Mouse (Mus musculus): ENCODE data around the gene Arhgap23. TPM values are rescaled to one million over a fixed set of nuclear protein-coding genes. Genes with fewer than 3 reads are reported as not detected.

The Arhgap23 gene
- 4.3 and 4.6 TPM in 2 replicates for polyA plus RNA-seq (2015; fragmentation: Nextera tagmentation; extraction: Ambion mirVana)

DNA sequence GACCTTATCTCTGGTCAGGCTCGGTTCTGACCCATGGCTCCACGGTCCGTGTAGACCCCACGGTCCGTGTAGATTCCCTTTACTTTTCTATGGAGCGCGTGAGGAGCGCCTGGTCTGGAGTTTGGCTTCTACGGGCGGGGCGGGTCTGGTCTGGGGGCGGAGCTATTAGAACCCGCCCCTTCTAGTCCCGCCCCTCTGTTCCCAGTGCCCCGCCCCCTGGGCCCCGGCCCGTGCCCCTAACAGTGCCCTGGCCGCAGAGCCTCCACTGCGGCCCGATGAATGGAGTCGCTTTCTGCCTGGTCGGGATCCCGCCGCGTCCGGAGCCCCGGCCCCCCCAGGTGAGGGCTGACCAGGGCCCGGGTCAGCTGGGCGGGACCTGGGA is at the start of gene Arhgap23:
Gene Arhgap23, plus strand, starts transcription at position 204 of the 382 bp plus-strand sequence.
- Histone ChIP-seq H3K9ac (ENCODE audit: low read length) (peak within 1 kb of the TSS; percentile 84), H3K36me3 (ENCODE audit: control insufficient read depth, insufficient read depth, low read length) (no peaks in the 10 kb centered on the region), H3K27me3 (ENCODE audit: control insufficient read depth, insufficient read depth, low read length) (no peaks in the 10 kb centered on the region), H3K4me1 (replicated peaks; ENCODE audit: control insufficient read depth, insufficient read depth) (no peaks in the 10 kb centered on the region), H3K27ac (replicated peaks) (peak within 1 kb of the TSS; percentile 92), H3K4me3 (ENCODE audit: low read depth, low read length) (peak within 1 kb of the TSS; percentile 85), H3K9me3 (ENCODE audit: control insufficient read depth, low read length) (no peaks in the 10 kb centered on the region), H3K4me2 (replicated peaks; ENCODE audit: low read depth) (peak within 1 kb of the TSS; percentile 98)
- WGBS: 2% methylated on average over 29 of the region's 29 CpGs
- DNase-seq (ENCODE audit: low spot score) (peak; percentile 83), ATAC-seq (ENCODE audit: low FRiP score, low TSS enrichment) (peak; percentile 79)
- TF ChIP-seq EP300 (optimal IDR thresholded peaks at IDR 0.05) (no peak), CTCF (IDR thresholded peaks at IDR 0.05; ENCODE audit: low read depth) (no peak)

DNA sequence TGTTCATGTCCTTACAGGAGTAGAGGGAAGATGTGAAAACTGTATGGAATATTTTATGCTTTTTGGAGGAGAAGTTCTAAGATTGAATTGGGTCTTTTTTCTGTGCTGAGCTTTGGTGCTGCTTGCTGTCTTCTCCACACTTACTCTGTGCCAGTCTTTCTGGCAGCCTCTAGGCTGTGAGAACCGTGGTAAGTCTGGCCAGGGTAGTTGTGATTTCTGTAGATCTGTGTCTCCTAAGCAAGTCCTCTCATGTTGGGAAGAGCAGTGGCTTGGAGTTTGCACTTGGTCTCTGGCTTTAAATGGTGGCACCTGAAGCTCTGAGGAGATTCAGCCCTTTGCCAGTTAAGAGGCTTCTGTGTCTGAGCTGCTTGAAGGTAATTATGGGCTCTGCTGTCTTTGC is 49.8 kb upstream of the Arhgap23 start:
- TF ChIP-seq CTCF (IDR thresholded peaks at IDR 0.05; ENCODE audit: low read depth): no peak
- no peak for TF ChIP-seq EP300 (optimal IDR thresholded peaks at IDR 0.05)
- Histone ChIP-seq H3K27me3 (ENCODE audit: control insufficient read depth, insufficient read depth, low read length) (no peaks in the 10 kb centered on the region), H3K9me3 (ENCODE audit: control insufficient read depth, low read length) (no peaks in the 10 kb centered on the region), H3K36me3 (ENCODE audit: control insufficient read depth, insufficient read depth, low read length) (no peaks in the 10 kb centered on the region), H3K9ac (ENCODE audit: low read length) (peak overlapping the region; percentile 27; the same call in 1 of the 2 replicates), H3K4me3 (ENCODE audit: low read depth, low read length) (no peak overlapping the region), H3K4me1 (replicated peaks; ENCODE audit: control insufficient read depth, insufficient read depth) (no peaks in the 10 kb centered on the region), H3K27ac (replicated peaks) (no peak overlapping the region), H3K4me2 (replicated peaks; ENCODE audit: low read depth) (no peak overlapping the region)
- WGBS: 46% methylated on average over 1 of the region's 1 CpGs
- ATAC-seq (ENCODE audit: low FRiP score, low TSS enrichment) (no peak), DNase-seq (ENCODE audit: low spot score) (no peak)

DNA sequence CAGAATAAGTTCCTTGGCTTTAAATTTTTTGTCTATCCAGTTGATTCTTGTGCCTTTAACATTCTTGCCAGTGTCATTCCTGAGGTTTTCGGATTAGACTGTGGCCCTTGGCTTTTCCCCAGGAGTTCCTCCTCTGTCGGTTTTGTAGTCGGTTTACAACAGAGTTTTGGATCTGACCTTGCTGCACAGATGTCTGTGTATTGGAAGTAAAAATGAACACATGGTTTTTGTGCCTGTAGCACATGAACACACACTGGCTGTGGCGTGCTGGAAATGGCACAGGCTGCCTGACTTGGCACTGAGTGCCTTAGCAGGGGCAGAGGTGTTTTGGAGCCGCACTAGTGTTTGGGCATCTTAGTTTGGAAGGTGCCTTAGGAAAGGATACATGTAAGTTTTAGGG is 46.8 kb upstream of the Arhgap23 start:
- Histone ChIP-seq H3K9ac (ENCODE audit: low read length) (no peak overlapping the region), H3K4me3 (ENCODE audit: low read depth, low read length) (no peak overlapping the region), H3K27ac (replicated peaks) (no peak overlapping the region), H3K4me1 (replicated peaks; ENCODE audit: control insufficient read depth, insufficient read depth) (no peaks in the 10 kb centered on the region), H3K9me3 (ENCODE audit: control insufficient read depth, low read length) (no peaks in the 10 kb centered on the region), H3K4me2 (replicated peaks; ENCODE audit: low read depth) (no peak overlapping the region), H3K36me3 (ENCODE audit: control insufficient read depth, insufficient read depth, low read length) (no peaks in the 10 kb centered on the region), H3K27me3 (ENCODE audit: control insufficient read depth, insufficient read depth, low read length) (no peaks in the 10 kb centered on the region)
- DNase-seq (ENCODE audit: low spot score) (no peak), ATAC-seq (ENCODE audit: low FRiP score, low TSS enrichment) (no peak)
- 61% methylated on average over 5 of the region's 5 CpGs for WGBS
- TF ChIP-seq CTCF (IDR thresholded peaks at IDR 0.05; ENCODE audit: low read depth) (no peak), EP300 (optimal IDR thresholded peaks at IDR 0.05) (no peak)

DNA sequence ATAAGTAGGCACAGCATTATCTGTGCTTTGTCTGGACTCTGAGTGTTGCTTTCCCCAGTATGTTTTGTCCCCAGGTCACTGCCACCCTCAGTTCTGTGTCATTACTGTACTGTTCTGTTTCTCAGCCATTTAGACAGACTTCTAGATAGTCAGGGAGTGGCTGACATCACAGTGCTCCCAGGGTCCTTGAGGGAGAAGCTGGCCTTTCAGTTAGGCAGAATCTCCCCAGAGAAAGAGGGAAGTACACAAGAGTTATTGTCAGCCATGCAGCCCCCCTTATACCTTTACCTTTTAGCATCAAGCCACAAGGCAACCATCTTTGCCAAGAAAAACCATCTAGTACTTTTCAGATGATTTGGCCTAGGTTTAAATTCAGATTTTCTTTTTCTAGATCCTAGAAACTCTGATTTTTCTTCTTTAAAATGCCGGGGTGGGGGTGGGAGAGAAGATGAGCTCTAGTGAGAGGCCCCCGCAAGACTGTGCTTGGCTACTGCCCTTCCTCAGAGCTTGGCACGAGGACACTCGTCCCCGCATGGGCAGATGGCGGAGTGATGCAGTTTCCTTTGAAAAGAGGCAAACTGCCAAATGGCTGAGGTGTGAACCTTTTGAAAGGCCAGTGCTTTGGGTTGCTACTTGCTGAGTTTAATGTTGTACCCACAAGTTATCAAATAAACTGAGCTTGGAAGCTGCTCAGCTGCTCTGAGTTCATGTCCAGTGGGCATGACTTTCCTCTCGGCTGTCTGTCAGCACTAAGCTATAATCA is 44.8 kb upstream of the Arhgap23 start:
- TF ChIP-seq EP300 (optimal IDR thresholded peaks at IDR 0.05): no peak
- Histone ChIP-seq H3K27ac (replicated peaks) (no peak overlapping the region), H3K36me3 (ENCODE audit: control insufficient read depth, insufficient read depth, low read length) (no peaks in the 10 kb centered on the region; the same call in 1 of the 2 replicates), H3K4me3 (ENCODE audit: low read depth, low read length) (no peak overlapping the region), H3K9ac (ENCODE audit: low read length) (no peak overlapping the region), H3K4me1 (replicated peaks; ENCODE audit: control insufficient read depth, insufficient read depth) (no peaks in the 10 kb centered on the region), H3K9me3 (ENCODE audit: control insufficient read depth, low read length) (no peaks in the 10 kb centered on the region), H3K27me3 (ENCODE audit: control insufficient read depth, insufficient read depth, low read length) (no peaks in the 10 kb centered on the region), H3K4me2 (replicated peaks; ENCODE audit: low read depth) (no peak overlapping the region)
- DNase-seq (ENCODE audit: low spot score) (no peak), ATAC-seq (ENCODE audit: low FRiP score, low TSS enrichment) (no peak)
- 58% methylated on average over 7 of the region's 7 CpGs for WGBS

DNA sequence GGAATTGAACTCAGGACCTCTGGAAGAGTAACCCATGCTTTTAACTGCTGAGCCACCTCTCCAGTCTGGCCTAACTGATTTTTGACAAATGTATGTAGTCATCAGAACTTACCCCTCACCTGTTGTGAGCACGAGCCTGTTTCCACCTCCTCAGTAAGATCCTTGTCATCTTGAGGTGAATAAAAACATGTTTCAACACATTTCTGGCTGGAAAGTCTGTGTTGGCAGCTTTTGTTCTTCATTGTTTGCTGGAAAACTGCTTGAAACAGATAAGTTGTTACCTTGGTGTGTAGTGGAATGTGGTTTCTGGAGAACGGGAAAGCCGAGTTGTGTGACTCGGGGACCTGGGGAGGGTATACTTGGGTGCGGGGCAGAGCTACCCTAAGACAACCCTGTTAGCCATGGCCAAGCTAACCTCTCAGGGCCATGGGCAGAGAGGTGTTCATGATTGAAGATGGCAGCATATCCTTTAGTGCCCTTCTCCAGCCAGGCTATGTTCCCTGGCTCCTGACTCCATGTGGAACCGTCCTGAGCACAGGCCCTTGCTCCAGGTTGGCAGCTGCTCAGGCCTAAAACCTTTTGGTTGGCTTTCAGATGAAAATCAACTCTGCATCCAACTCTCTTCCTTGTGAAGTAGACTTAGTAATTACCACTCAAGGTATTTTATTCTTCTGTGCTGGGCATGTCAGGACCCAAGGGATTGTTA is 43.0 kb upstream of the Arhgap23 start:
- Histone ChIP-seq H3K9me3 (ENCODE audit: control insufficient read depth, low read length) (no peaks in the 10 kb centered on the region), H3K27me3 (ENCODE audit: control insufficient read depth, insufficient read depth, low read length) (no peaks in the 10 kb centered on the region), H3K4me1 (replicated peaks; ENCODE audit: control insufficient read depth, insufficient read depth) (no peaks in the 10 kb centered on the region), H3K4me2 (replicated peaks; ENCODE audit: low read depth) (no peak overlapping the region), H3K36me3 (ENCODE audit: control insufficient read depth, insufficient read depth, low read length) (no peaks in the 10 kb centered on the region; the same call in 1 of the 2 replicates), H3K27ac (replicated peaks) (peak overlapping the region; percentile 56), H3K4me3 (ENCODE audit: low read depth, low read length) (no peak overlapping the region), H3K9ac (ENCODE audit: low read length) (no peak overlapping the region)
- 67% methylated on average over 6 of the region's 6 CpGs for WGBS
- DNase-seq (ENCODE audit: low spot score) (no peak), ATAC-seq (ENCODE audit: low FRiP score, low TSS enrichment) (no peak)
- TF ChIP-seq CTCF (IDR thresholded peaks at IDR 0.05; ENCODE audit: low read depth): no peak
- TF ChIP-seq EP300 (optimal IDR thresholded peaks at IDR 0.05): no peak

DNA sequence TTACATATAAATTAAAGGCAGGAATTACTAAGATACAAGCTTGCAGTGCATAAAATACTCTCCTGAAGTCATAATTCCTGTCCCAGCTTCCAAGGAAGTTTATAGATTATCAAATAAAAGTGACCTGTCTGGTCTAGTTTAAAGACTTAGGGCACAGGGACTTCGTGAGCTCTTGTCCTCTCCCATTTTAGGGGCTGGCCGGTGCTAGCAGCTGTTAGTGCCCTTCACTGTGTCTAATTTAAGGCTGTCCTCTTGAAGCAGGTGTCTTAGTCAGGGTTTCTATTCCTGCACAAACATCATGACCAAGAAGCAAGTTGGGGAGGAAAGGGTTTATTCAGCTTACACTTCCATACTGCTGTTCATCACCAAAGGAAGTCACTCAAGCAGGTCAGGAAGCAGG is 41.9 kb upstream of the Arhgap23 start:
- no peaks in the 10 kb centered on the region for H3K27me3 ChIP-seq (ENCODE audit: control insufficient read depth, insufficient read depth, low read length)
- no peak overlapping the region for H3K9ac ChIP-seq (ENCODE audit: low read length)
- ATAC-seq (ENCODE audit: low FRiP score, low TSS enrichment) (no peak), DNase-seq (ENCODE audit: low spot score) (no peak)
- TF ChIP-seq CTCF (IDR thresholded peaks at IDR 0.05; ENCODE audit: low read depth) (no peak), EP300 (optimal IDR thresholded peaks at IDR 0.05) (no peak)
- no peaks in the 10 kb centered on the region for H3K4me1 ChIP-seq (replicated peaks; ENCODE audit: control insufficient read depth, insufficient read depth)
- no peak overlapping the region for H3K4me2 ChIP-seq (replicated peaks; ENCODE audit: low read depth)
- 67% methylated on average over 2 of the region's 2 CpGs for WGBS
- H3K36me3 ChIP-seq (ENCODE audit: control insufficient read depth, insufficient read depth, low read length): peaks cover 4% of the 10 kb centered on the region
- H3K4me3 ChIP-seq (ENCODE audit: low read depth, low read length): no peak overlapping the region
- no peaks in the 10 kb centered on the region for H3K9me3 ChIP-seq (ENCODE audit: control insufficient read depth, low read length)
- H3K27ac ChIP-seq (replicated peaks): no peak overlapping the region

All from stomach, postnatal 0 days (tissue).